Mouse (Mus musculus) cerebellum, adult 2 months (tissue): ENCODE data around the gene Rps5. TPM values are rescaled to one million over a fixed set of nuclear protein-coding genes. Genes with fewer than 3 reads are reported as not detected.
A peak's percentile ranks its signal among the peaks of the same experiment; 100 is the strongest.
"Not testable (repeated sequence)": the region's sequence is repeated elsewhere in the genome, so short reads cannot be mapped to it uniquely, and the experiment has no call there.

Experiments
- DNase-seq, 2 experiments: peaks; one replicate each; pipeline ENCODE4 v3.0.0; 2021
- H3K27ac ChIP-seq: fragments of 200-500 bp; 2 replicates; pipeline ENCODE4 v1.5.1; 2012; ENCODE audit warnings: low read length, control low read depth, inconsistent platforms; ENCODE audit not compliant: insufficient read depth
- H3K27me3 ChIP-seq: fragments of 200-500 bp; 2 replicates; pipeline ENCODE4 v1.6.1; 2012; ENCODE audit warnings: inconsistent platforms, mild to moderate bottlenecking, low read length, moderate library complexity; ENCODE audit not compliant: control insufficient read depth, insufficient read depth
- H3K4me1 ChIP-seq: fragments of 200-500 bp; 2 replicates; pipeline ENCODE4 v1.6.1; 2011; ENCODE audit warnings: low read length; ENCODE audit not compliant: control insufficient read depth, insufficient read depth
- H3K4me3 ChIP-seq: fragments of 200-500 bp; replicated peaks from 2 replicates; pipeline ENCODE3; 2011; ENCODE audit warnings: mild to moderate bottlenecking, low read depth, low read length, control low read depth; ENCODE audit not compliant: insufficient read depth
- CTCF ChIP-seq: fragments of 200-500 bp; IDR thresholded peaks from 2 replicates; pipeline ENCODE4 v1.5.1; 2011; ENCODE audit warnings: low read depth, mild to moderate bottlenecking, control low read depth, low read length, moderate library complexity, borderline replicate concordance; ENCODE audit not compliant: insufficient read depth
- POLR2A ChIP-seq: fragments of 200-500 bp; IDR thresholded peaks from 2 replicates; pipeline ENCODE4 v1.6.1; 2011; ENCODE audit warnings: low read length, control low read depth, borderline replicate concordance; ENCODE audit not compliant: insufficient read depth
- WGBS: fragments of 180-500 bp; shearing (Covaris S2); methylation state at CpG from one replicate; pipeline ENCODE4 v1.1.7; 2018; 5-methylcytosine and 5-hydroxymethylcytosine counted together
- polyA plus RNA-seq: library from polyadenylated mRNA; depleted of rRNA; stranded (reverse); fragments of >200 nt; gene quantifications from 2 replicates; pipeline ENCODE4 v1.2.3, GENCODE M21; 2012; rRNA removed

Rps5 gene
- polyA plus RNA-seq = 670 and 700 TPM in 2 replicates

- peak within 1 kb of the TSS; percentile 92 for H3K27ac ChIP-seq
- H3K27me3 ChIP-seq = no peaks in the 10 kb centered on the region
- peak; percentile 60; the same call in 1 of the 2 replicates for TF ChIP-seq CTCF
- peak; percentile 88 for TF ChIP-seq POLR2A
- WGBS = under 1% methylated on average over 55 of the region's 55 CpGs
- peaks cover 3% of the 10 kb centered on the region; the same call in 1 of the 2 replicates for H3K4me1 ChIP-seq
- H3K4me3 ChIP-seq = peak within 1 kb of the TSS; percentile 84
- peak; percentile 98 to 99 for DNase-seq
Measured at GRCm38 (mm10) chr7:12921705-12922465, at the start of gene Rps5. Gene Rps5 (plus strand): TSS chr7:12922290.

GRCm38 (mm10) chr7:12874301-12874700 lies 47.8 kb upstream of the Rps5 start:
- Histone ChIP-seq H3K4me1 (no peaks in the 10 kb centered on the region), H3K27me3 (no peaks in the 10 kb centered on the region), H3K4me3 (no peak overlapping the region), H3K27ac (no peak overlapping the region)
- WGBS = 20% methylated on average over 3 of the region's 3 CpGs
- TF ChIP-seq POLR2A = no peak
- TF ChIP-seq CTCF = no peak
- DNase-seq = no peak

- Histone ChIP-seq H3K27ac (no peak overlapping the region; the same call in 1 of the 2 replicates), H3K27me3 (no peaks in the 10 kb centered on the region)
- TF ChIP-seq CTCF (no peak), POLR2A (no peak)
Measured at GRCm38 (mm10) chr7:12880036-12880435, 42.1 kb upstream of the Rps5 start.

GRCm38 (mm10) chr7:12880497-12880896 lies 41.6 kb upstream of the Rps5 start:
- WGBS = 18% methylated on average over 8 of the region's 8 CpGs
- H3K4me1 ChIP-seq, DNase-seq, H3K27me3 ChIP-seq: not testable (repeated sequence)
- Histone ChIP-seq H3K27ac (peak overlapping the region; percentile 76), H3K4me3 (peak overlapping the region; percentile 95)

More at GRCm38 (mm10) chr7:12880036-12880435, 42.1 kb upstream of the Rps5 start:
- no peak overlapping the region for H3K4me3 ChIP-seq
- peaks cover 6% of the 10 kb centered on the region; the same call in 1 of the 2 replicates for H3K4me1 ChIP-seq
- DNase-seq = no peak

GRCm38 (mm10) chr7:12880911-12881660 lies 41.0 kb upstream of the Rps5 start, which contains the start of gene Zfp128:
Gene Zfp128 (plus strand): TSS chr7:12881177.
- Histone ChIP-seq H3K27ac (peak within 1 kb of the TSS; percentile 76), H3K4me1 (peaks cover 6% of the 10 kb centered on the region; the same call in 1 of the 2 replicates), H3K27me3 (no peaks in the 10 kb centered on the region), H3K4me3 (peak within 1 kb of the TSS; percentile 95)
- WGBS = under 1% methylated on average over 35 of the region's 35 CpGs
- peak; percentile 95 to 98 for DNase-seq
- peak; percentile 92 for TF ChIP-seq POLR2A
- TF ChIP-seq CTCF = 0 out of 2 replicates have a peak, but pooled peaks have one; percentile 10

- no peak overlapping the region for H3K27ac ChIP-seq
Measured at GRCm38 (mm10) chr7:12886563-12887266, 35.4 kb upstream of the Rps5 start.

GRCm38 (mm10) chr7:12887585-12887984 lies 34.5 kb upstream of the Rps5 start:
- DNase-seq = no peak
- Histone ChIP-seq H3K27me3 (no peaks in the 10 kb centered on the region), H3K27ac (no peak overlapping the region), H3K4me3 (no peak overlapping the region), H3K4me1 (no peaks in the 10 kb centered on the region; the same call in 1 of the 2 replicates)
- WGBS = 95% methylated on average over 5 of the region's 5 CpGs
- TF ChIP-seq CTCF (no peak), POLR2A (no peak)

More at GRCm38 (mm10) chr7:12886563-12887266, 35.4 kb upstream of the Rps5 start:
- TF ChIP-seq CTCF = no peak
- whole genome bisulfite sequencing = 91% methylated on average over 12 of the region's 12 CpGs
- Histone ChIP-seq H3K27me3 (no peaks in the 10 kb centered on the region), H3K4me1 (peaks cover 5% of the 10 kb centered on the region), H3K4me3 (no peak overlapping the region)
- no peak for DNase-seq
